Mouse (Mus musculus) cerebellum, adult (tissue): ENCODE results near the gene Lhfpl4.

Experiments
- ATAC-seq: cut with Nextera tagmentation; 2 replicates; pipeline ENCODE4 v1.9.2; 2017; ENCODE audit warnings: mild to moderate bottlenecking, moderate library complexity, mixed read lengths; ENCODE audit not compliant: insufficient number of reproducible peaks, low FRiP score, low TSS enrichment

Gene Lhfpl4

DNA sequence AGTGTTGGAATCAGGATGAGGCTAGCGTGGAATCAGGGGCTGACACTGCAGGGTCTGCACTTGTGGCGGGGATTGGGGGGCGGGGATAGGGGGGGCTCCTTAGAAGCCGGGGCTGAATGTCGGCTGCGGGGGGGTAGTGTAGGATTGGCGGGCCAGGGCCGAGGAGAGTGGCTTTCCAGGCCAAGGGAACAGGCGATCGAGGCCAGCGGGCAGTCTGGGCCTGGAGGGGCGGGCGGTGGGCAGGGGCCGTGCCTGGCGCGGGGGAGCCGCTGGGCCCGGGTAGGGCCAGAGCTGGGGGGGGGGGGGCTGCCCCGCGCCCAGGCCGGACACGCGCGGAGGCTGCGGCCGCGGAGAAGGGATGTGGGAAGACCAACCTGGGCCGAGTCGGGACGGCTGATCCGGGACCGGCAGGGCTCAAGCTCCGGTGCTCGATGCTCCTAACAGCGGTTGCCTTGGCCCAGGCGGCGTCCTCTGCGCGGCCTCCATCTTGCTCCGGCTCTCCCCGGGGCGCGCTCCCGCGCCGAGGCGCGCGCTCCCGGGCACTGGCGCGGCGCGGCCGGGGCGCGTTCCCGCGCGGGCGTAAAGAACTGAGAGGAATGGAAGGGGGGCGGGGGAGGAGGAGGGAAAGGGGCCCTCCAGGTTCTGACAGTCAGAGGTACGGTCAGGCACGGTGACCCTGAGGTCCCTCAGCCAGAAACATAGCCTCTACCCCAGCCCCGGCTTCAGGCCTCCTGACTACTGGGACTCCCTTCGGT, at the start of gene Lhfpl4:
TSS of gene Lhfpl4 (minus strand) at position 544 of the 755 bp plus-strand sequence.
- peak; percentile 82 for ATAC-seq

DNA sequence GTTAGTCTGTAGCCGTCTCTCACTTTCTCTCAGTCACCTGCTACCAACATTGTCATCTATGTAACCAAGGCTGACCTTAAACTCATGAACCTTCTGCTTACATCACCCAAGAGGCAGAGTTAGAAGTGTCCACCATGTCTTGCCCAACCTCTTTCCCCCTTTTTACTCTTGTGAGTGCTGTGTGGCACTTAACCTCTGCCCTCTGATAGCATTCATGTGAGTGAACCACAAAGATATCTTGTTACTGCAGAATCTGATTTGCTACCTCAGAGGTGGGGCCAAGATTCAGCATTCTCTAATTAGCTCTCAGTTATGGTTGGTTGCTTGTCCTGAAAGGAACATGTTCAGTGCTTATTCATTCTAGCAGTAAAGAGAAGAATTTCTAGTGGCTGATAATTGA, 47.6 kb upstream of the Lhfpl4 start:
- ATAC-seq, result no peak

DNA sequence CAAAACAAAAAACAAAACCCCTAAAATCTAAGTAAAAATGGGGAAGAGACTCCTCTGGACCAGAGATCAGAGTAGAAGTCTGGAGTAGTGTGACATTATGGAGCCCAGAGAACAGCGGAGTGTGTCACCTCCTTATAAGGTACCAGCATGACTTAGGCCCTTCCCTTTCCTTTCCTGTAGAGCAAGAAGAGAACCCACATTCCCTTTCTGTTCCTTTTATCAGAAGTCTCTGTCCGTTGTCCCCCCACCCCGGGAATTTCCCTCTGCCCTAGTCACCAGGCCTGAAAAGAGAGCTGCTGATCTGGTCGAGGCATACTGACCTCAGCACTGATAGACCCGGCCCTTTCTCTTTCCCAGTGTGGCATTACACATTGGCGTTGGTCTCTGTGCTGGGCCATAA, 43.3 kb upstream of the Lhfpl4 start:
- no peak for ATAC-seq

DNA sequence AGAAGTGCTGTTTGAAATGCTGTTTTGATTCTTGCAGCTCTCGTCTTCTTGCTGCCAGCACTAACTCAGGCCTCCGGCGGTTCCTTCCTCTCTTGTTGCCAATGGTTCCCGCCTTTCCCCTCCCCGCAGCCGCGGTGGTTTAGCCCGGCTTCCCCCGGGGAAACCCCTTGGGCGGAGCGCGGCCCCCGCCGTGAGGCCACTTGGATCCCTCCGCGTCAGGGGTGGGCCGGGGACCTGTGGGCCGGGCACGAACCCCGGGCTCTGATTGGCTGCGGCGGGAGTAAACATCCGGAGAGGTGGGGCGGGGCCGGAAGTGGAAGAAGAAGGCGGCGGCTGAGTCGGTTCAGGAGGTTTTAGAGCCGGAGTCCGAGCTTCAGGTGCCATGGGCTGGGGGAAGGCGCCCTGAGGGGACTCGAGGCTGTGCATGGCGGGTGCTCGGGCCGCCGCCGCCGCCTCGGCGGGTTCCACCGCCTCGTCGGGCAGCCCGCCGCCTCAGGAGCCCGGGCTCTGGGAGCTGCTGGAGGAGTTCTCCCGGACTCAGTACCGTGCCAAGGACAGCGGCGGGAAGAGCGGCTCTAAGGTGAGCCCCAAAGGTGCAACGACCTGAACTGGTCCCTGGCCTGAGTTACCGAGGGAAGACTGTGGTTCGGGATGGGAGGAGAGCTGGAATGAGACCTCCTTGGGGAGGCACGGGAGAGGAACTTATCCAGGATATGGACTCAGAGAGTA, 42.5 kb upstream of the Lhfpl4 start, which contains the start of gene Mtmr14:
TSS of gene Mtmr14 (plus strand) at position 302 of the 729 bp plus-strand sequence.
- ATAC-seq, result peak; percentile 98

DNA sequence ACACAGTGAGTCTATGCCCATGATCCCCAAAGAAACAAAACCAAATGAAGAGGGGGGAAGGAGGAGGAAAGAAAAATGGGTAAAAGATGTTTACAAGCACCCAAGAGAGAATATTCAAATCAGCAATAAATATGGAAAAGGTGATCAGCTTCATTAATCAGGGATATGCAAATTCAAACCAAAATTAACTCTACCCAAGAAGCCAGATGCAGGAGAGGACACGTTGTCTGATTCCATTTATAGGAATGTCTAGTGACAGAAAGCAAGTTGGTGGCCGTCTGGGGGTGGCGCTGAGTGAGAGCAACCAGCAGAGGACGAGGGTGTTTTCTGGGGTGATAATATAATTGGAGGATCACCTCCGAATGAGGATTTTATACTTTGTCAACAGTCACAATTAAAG, 40.0 kb upstream of the Lhfpl4 start:
- no peak for ATAC-seq

DNA sequence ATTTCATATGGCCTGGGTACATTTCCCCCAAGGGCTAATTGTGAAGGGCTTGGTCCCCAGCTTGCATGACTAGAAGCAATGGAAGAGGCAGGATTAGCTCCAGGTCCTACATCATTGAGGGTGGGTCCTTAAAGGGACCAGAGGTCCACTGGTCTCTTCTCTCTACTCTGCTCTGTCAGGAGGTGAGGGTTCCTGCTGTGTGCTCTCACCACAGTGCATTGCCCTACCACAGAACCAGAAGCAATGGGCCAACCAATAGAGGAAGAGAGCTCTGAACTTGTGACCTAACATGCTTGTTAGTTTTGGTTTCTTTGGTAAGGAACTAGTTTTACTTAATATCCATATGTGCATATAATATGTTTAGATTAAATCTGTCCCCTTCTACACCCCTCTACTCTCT, 31.5 kb upstream of the Lhfpl4 start:
- ATAC-seq, result no peak

DNA sequence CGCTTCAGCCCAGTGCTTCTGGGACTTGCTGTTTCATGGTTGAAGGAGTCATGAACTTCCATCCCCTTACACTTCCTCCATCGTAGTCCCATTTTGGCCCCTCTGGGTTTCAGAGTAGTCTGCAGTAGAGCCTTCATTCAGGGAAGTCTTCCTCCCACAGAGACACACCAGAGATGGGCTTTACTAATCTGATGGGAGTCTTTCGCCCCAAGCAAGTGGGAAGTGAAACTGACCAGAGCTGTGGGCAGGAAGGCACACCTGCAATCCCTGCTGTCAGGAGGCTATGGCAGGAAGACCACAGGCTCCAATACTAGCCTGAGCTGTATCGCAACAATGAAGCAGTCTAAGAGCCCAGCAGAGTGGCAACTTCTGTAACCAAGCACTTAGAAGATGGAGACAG, 30.6 kb upstream of the Lhfpl4 start:
- no peak for ATAC-seq

DNA sequence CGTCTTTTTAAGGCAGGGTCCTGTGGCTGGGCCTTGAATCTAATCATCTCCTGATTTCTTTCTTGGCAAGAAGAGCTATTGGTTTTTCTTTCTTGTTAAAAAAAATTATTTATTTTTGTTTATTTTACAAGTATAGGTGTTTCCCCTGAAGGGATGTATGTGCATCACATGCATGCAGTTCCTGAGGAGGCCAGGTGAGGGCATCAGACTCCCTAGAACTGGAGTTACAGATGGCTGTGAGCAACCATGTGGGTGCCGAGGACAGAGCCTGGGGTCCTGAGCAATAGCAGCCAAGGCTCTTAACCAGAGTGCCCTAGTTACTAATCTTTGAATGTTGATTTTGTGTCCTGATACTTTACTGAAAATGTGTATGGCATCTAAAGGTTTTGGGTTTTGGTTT, 21.1 kb upstream of the Lhfpl4 start:
- no peak for ATAC-seq

DNA sequence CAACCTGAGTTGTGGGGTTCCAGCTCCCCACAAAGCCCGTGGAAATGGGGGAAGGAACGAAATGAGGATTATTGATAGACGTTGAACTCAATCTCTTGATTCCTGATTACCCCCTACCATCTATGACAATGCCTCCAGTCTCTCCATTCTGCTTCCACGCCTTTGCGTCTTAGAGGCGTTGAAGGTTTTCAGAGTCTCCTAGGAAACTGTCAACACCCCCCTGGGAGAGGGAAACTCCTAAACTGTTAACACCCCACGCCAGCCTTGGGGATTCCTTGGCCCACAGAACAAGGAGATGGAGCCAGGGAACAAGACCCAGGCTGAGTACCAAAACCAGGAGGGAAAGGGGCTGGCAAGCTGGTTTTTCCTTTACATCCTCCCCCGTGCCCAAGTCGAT, 410 bp upstream of the Lhfpl4 start:
- ATAC-seq, result no peak; the same call in 1 of the 2 replicates

DNA sequence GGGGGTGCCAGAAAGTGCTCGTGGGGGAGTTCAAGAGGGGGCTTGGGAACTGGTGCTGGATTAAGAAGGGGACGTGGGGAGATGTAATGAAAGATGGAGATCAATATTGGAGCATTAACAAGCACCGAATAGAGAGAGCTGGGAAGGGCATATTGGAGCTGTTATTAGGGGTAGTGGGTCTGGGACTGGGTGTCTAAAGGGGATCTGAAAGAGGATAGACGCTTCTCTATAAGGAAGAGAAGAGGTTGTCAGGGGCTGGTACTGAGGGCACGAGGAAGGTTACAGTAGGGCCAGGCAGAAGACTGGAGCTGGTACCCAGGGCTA, 705 bp downstream of the Lhfpl4 start:
- ATAC-seq, result no peak

DNA sequence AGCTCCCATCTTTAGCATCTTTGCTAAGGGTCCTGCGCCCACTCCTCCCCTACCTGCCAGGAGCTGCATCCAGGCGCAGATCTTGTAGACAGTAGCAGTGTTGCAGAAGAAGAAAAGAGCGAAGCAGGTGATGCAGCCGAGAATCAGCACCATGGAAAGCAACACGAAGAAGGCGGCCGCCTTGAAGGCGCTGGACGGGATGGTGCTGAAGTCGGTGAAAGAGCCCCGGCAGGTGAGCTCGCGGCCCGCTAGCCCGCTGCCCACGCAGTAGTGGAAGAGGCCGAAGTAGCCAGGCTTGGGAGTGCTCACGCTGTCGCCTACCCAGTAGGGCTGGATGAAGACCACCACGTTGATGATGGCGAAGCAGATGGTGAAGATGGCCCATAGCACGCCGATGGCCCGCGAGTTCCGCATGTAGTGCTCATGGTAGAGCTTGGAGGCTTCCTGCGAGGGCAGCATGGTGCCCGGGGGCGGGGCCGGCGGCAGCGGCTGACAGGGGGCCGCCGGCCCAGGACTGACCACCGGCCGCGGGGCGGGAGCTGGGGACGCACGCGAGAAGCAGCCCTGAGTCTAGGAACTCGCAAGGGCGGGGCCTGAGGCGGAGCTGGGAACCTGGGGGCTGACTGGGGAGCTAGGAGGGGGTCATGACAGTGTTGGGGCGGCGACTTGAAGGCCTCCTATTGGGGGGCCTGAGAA, 1.3 kb downstream of the Lhfpl4 start:
- ATAC-seq, result 0 out of 2 replicates have a peak, but pooled peaks have one; percentile 31

DNA sequence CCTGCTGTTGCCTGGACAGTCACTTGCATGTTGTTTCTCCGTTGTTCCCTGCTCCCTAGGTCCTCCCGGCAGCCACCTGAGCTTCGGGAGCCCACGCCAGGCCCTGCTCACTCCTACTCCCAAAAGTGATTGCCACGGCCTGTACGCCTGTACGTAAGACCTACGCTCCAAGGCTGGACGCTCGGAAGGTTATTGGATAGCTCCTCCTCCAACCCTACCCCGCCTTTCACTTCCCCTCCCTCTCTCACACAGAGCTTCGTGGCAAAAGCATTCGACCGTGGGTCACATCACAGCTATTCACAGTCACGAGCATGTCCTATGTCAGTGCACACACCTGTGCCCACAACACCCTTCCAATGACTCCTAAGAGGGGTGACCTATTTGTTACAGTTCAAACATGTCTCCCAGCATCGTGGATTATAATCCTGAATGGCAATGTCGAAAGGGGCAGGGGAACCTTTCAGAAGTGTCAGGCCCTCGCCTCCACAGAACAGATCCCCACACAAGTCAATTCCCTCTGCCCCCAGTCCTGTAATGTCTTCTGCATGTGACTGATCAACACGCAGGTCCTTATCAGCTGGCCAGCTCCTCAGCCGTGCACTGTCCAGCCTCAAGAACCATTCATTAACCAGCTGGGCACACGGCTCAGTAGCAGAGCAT, 10.2 kb downstream of the Lhfpl4 start:
- no peak for ATAC-seq

DNA sequence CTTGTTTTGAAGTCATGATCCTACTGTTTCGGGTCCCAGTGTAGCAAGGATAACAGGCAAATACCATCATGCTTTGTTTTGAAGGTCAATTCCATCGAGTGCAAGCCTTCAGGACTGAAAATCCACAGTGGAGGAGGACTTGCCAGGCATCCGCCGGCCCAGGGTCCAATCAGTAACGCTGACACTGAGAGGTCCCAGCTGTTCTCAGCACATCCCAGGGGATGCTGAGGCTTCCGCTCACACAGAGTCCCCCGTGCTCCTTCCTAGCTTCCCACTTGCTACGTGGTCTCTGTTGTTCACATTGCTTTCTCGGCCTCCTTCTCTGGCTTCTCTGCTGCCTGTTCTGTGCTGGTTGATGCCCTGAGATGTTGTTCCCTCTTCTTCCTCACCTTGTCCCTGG, 11.0 kb downstream of the Lhfpl4 start:
- no peak; the same call in 1 of the 2 replicates for ATAC-seq

DNA sequence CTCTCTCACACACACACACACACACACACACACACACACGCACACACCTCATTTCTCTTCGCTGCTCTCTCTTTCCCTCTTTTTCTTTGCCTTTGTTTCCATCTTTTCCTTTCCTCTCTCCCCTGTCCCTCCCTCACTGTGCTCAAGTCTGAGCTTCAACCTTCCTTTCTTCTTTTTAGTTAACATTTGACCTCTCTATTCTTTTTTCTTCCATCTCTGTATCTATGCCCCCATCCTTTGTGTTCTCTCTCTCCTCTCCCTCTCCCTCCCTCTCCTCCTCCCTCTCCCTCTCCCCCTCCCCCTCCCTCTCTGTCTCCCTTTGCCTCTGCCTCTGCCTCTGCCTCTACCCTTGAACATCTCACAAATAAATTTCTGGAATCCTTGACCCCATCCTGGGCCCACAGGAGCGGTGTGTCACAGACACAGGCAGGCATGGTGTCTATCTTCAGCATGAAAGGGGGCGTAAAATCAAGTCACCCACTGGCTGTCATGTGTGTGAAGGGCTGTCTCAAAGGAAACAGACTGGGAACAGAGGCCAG, 15.9 kb downstream of the Lhfpl4 start:
- ATAC-seq, result no peak

DNA sequence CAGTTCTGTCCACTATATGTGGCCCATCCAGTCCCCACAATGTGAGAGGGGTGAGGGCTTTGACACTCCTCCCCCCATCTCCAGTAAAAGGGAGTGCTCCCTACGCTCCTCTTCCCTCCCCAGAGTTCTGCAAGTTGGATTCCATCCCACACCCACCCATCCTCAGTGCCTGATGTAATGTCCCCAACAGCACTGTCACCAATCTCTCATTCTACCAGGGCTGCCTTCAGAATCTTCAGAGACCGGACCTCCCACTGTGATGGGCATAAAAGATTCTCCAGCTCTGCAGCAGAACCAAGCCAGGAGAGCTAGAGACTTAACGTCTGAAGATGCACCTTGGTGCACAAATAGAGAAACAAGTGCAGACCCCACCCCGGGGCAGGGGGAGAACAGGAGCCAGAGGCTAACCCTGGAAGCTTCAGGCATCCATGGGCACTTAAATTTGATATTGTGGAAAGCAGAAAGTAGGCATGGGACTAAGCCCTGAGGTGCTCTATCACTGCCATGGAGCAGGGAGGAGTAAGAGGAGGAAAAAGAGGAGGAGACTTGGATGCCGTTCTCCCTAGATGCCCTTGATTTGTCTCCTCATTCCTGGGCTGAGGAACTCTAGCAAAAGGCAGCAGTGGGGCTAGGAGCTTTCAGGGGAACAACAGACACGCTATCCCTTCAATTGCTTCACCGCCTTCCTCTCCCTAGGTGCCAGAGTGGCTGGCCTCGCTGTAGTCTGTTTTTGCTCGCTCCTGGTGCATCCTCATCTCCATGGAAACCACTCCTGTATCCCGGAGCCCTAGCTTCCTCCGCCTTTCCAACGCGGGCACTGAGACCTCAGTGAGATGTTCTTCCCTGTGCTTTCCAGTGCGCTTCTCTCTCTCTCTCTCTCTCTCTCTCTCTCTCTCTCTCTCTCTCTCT, 16.6 kb downstream of the Lhfpl4 start:
- peak; percentile 64; the same call in 1 of the 2 replicates for ATAC-seq

DNA sequence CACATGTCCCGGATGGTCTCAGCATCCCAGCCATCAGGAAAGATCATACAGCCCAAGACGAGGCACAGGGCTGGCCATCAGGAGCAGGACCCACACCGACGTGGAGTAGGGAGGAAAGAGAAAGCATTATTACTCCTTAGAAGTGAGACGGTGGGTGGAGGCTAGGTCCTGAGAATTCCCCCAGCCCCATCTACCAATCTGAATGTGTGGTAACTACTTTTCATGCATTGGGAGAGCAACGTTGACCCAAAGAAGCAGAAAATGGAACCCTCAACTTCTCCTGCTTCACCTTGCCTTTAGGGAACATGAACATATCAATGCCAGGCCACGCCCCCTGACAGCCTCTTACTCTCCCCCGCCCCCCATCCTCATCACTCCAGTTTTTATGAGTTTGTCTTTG, 18.6 kb downstream of the Lhfpl4 start:
- no peak for ATAC-seq

DNA sequence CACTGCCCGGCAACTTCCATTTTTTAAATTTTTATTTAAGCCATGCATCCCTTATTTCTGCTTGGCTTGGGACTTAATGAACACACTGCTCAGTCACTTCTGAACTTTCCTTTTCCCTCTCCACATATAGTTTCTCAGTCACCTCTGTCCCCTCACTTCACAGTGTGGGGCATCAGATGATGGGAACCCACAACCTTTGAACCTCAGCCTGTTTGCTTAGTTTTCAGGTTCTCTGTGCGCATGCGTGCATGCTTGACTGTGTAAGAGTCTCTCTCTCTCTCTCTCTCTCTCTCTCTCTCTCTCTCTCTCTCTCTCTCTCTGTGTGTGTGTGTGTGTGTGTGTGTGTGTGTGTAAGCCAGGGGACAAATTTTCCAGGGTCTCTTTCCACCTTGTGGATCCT, 19.7 kb downstream of the Lhfpl4 start:
- no peak for ATAC-seq

DNA sequence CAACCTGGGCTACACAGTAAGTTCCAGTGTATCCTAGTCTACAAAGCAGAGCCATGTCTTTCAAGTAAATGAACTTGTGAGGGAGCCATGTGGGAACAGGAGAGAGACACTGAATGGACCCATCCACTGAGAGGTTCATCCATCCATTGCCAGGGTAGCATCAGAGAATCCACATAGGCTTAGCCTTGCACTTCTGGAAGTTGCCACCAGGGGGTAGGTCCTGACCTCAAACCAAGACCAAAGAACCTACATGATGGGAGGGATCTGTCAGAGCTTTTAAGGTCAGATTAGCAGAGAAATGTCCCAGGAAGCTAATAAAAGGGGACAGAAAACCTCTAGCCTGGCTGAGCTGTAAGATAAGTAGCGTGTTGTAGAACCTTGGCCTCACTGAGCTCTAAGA, 22.6 kb downstream of the Lhfpl4 start:
- 0 out of 2 replicates have a peak, but pooled peaks have one; percentile 28 for ATAC-seq

DNA sequence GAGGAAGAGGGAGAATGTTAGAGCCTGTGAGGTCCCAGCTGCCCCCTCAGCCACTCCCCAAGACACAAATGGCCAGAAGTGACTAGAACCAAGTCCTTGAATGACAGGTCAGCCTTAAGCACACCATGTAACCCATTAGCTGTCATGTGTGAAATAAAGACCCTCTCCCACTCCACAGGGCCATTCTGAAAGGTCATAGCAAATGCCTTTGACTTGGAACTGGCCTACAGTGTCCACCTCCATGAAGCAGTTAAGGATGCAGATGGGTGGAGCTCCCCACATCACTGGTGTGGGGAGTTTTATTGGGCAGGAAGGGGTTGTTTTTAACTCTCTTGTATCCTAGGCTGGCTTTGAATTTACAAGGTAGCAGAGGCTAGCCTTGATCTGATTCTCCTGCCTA, 23.2 kb downstream of the Lhfpl4 start:
- no peak for ATAC-seq
